Mouse (Mus musculus) heart, embryonic 13.5 days (tissue): ENCODE results near the gene Sypl2. TPM values are rescaled to one million over a fixed set of nuclear protein-coding genes. Genes with fewer than 3 reads are reported as not detected.
A peak's percentile ranks its signal among the peaks of the same experiment; 100 is the strongest.

Experiments used
- ATAC-seq: fragments of 200-750 bp; cut with Nextera tagmentation; 2 replicates; pipeline ENCODE4 v1.8.0; 2017; ENCODE audit warnings: moderate TSS enrichment; ENCODE audit not compliant: insufficient number of reproducible peaks, low FRiP score, low TSS enrichment; ENCODE audit errors: extremely low read depth
- H3K27ac ChIP-seq: fragments of 300-500 bp; sonication (generic); replicated peaks from 2 replicates; pipeline ENCODE4 v1.5.1; 2015; ENCODE audit warnings: moderate library complexity, mild to moderate bottlenecking, inconsistent platforms
- H3K27me3 ChIP-seq: fragments of 300-500 bp; sonication (generic); replicated peaks from 2 replicates; pipeline ENCODE4 v1.6.1; 2015; ENCODE audit warnings: mild to moderate bottlenecking, inconsistent platforms
- H3K36me3 ChIP-seq: fragments of 300-500 bp; sonication (generic); 2 replicates; pipeline ENCODE4 v1.6.1; 2015; ENCODE audit warnings: mild to moderate bottlenecking, inconsistent platforms
- H3K4me1 ChIP-seq: fragments of 300-500 bp; sonication (generic); 2 replicates; pipeline ENCODE4 v1.6.1; 2015; ENCODE audit warnings: inconsistent platforms
- H3K4me2 ChIP-seq: fragments of 300-500 bp; sonication (generic); 2 replicates; pipeline ENCODE4 v1.6.1; 2015; ENCODE audit warnings: inconsistent platforms, mild to moderate bottlenecking, moderate library complexity
- H3K4me3 ChIP-seq: fragments of 300-500 bp; sonication (generic); 2 replicates; pipeline ENCODE4 v1.5.1; 2015; ENCODE audit warnings: moderate library complexity, mild to moderate bottlenecking, inconsistent platforms
- H3K9ac ChIP-seq: fragments of 300-500 bp; sonication (generic); 2 replicates; pipeline ENCODE4 v1.6.1; 2015; ENCODE audit warnings: inconsistent platforms, mild to moderate bottlenecking, moderate library complexity
- H3K9me3 ChIP-seq: fragments of 300-500 bp; sonication (generic); 2 replicates; pipeline ENCODE4 v1.6.1; 2016; ENCODE audit warnings: inconsistent platforms
- WGBS: fragments of 180-500 bp; shearing (Covaris S2); methylation state at CpG from one replicate; pipeline ENCODE4 v1.1.7; 2015; ENCODE audit warnings: mixed read lengths; 5-methylcytosine and 5-hydroxymethylcytosine counted together
- polyA plus RNA-seq: library from polyadenylated mRNA; unstranded; fragments of >200 nt; fragmentation: Nextera tagmentation; extraction: Ambion mirVana; gene quantifications from 2 replicates; pipeline ENCODE4 v1.2.1, GENCODE M21; 2015

Sypl2 gene
- polyA plus RNA-seq, 1 experiment from 2014 or later = 2.4 TPM

- H3K4me2 ChIP-seq = peak overlapping the region; percentile 86
- ATAC-seq = no peak
- peaks cover 18% of the 10 kb centered on the region for H3K4me1 ChIP-seq
- 3% methylated on average over 55 of the region's 67 CpGs for WGBS
- H3K36me3 ChIP-seq = no peaks in the 10 kb centered on the region
- peak overlapping the region; percentile 57 for H3K4me3 ChIP-seq
- H3K9ac ChIP-seq = peak overlapping the region; percentile 80
- no peaks in the 10 kb centered on the region for H3K9me3 ChIP-seq
- H3K27ac ChIP-seq = 0 out of 2 replicates have a peak overlapping the region, but pooled peaks have one; percentile 2
- peaks cover 93% of the 10 kb centered on the region for H3K27me3 ChIP-seq
These were observed 514 bp downstream of the Sypl2 start for GRCm38 (mm10) chr3:108225711-108226557.

GRCm38 (mm10) chr3:108220661-108221060, 5.8 kb downstream of the Sypl2 start:
- peaks cover 92% of the 10 kb centered on the region for H3K27me3 ChIP-seq
- no peak overlapping the region for H3K9ac ChIP-seq
- 61% methylated on average over 3 of the region's 3 CpGs for WGBS
- no peak overlapping the region for H3K4me2 ChIP-seq
- ATAC-seq = no peak
- no peak overlapping the region for H3K27ac ChIP-seq
- H3K36me3 ChIP-seq = no peaks in the 10 kb centered on the region
- H3K9me3 ChIP-seq = no peaks in the 10 kb centered on the region
- no peak overlapping the region for H3K4me3 ChIP-seq
- peaks cover 1% of the 10 kb centered on the region; the same call in 1 of the 2 replicates for H3K4me1 ChIP-seq

- no peak overlapping the region for H3K9ac ChIP-seq
- H3K36me3 ChIP-seq = no peaks in the 10 kb centered on the region
- no peak overlapping the region for H3K4me3 ChIP-seq
- ATAC-seq = no peak
- H3K27ac ChIP-seq = no peak overlapping the region
- no peaks in the 10 kb centered on the region for H3K9me3 ChIP-seq
- peaks cover 62% of the 10 kb centered on the region for H3K27me3 ChIP-seq
- 5% methylated on average over 5 of the region's 5 CpGs for WGBS
- no peak overlapping the region for H3K4me2 ChIP-seq
- peaks cover 7% of the 10 kb centered on the region for H3K4me1 ChIP-seq
These were observed 11.7 kb downstream of the Sypl2 start for GRCm38 (mm10) chr3:108214734-108215133.

GRCm38 (mm10) chr3:108212406-108212805, 14.0 kb downstream of the Sypl2 start:
- peaks cover 9% of the 10 kb centered on the region for H3K36me3 ChIP-seq
- H3K9me3 ChIP-seq = no peaks in the 10 kb centered on the region
- H3K4me2 ChIP-seq = no peak overlapping the region
- no peak overlapping the region for H3K4me3 ChIP-seq
- H3K4me1 ChIP-seq = peaks cover 26% of the 10 kb centered on the region
- peaks cover 41% of the 10 kb centered on the region for H3K27me3 ChIP-seq
- H3K27ac ChIP-seq = no peak overlapping the region
- WGBS = 79% methylated on average over 8 of the region's 8 CpGs
- no peak for ATAC-seq
- no peak overlapping the region for H3K9ac ChIP-seq

- H3K9me3 ChIP-seq = no peaks in the 10 kb centered on the region
- peaks cover 30% of the 10 kb centered on the region for H3K4me1 ChIP-seq
- H3K9ac ChIP-seq = no peak overlapping the region
- peaks cover 15% of the 10 kb centered on the region for H3K36me3 ChIP-seq
- H3K4me3 ChIP-seq = no peak overlapping the region
- H3K4me2 ChIP-seq = no peak overlapping the region
- ATAC-seq = no peak
- H3K27me3 ChIP-seq = peaks cover 35% of the 10 kb centered on the region
- no peak overlapping the region for H3K27ac ChIP-seq
- 81% methylated on average over 6 of the region's 6 CpGs for WGBS
These were observed 14.6 kb downstream of the Sypl2 start for GRCm38 (mm10) chr3:108211845-108212244.

- H3K27me3 ChIP-seq = peaks cover 24% of the 10 kb centered on the region
- 0% methylated on average over 14 of the region's 14 CpGs for WGBS
- peak; percentile 40; the same call in 1 of the 2 replicates for ATAC-seq
- peak within 1 kb of the TSS; percentile 74 for H3K4me3 ChIP-seq
- H3K4me2 ChIP-seq = peak within 1 kb of the TSS; percentile 90
- H3K9ac ChIP-seq = peak within 1 kb of the TSS; percentile 89
- H3K4me1 ChIP-seq = peaks cover 30% of the 10 kb centered on the region
- H3K9me3 ChIP-seq = no peaks in the 10 kb centered on the region
- peaks cover 26% of the 10 kb centered on the region for H3K36me3 ChIP-seq
- H3K27ac ChIP-seq = peak within 1 kb of the TSS; percentile 91
These were observed 15.7 kb downstream of the Sypl2 start, which contains the start of gene Atxn7l2 for GRCm38 (mm10) chr3:108210771-108211139. Gene Atxn7l2 (minus strand): TSS chr3:108210934.

GRCm38 (mm10) chr3:108209946-108210770, 16.3 kb downstream of the Sypl2 start:
- Histone ChIP-seq H3K36me3 (peaks cover 32% of the 10 kb centered on the region), H3K4me1 (peaks cover 30% of the 10 kb centered on the region), H3K9ac (peak overlapping the region; percentile 89), H3K27ac (peak overlapping the region; percentile 91), H3K9me3 (no peaks in the 10 kb centered on the region), H3K4me2 (peak overlapping the region; percentile 90), H3K27me3 (peaks cover 22% of the 10 kb centered on the region), H3K4me3 (peak overlapping the region; percentile 74)
- under 1% methylated on average over 71 of the region's 72 CpGs for WGBS
- ATAC-seq = peak; percentile 95

- Histone ChIP-seq H3K9me3 (no peaks in the 10 kb centered on the region), H3K27ac (peak overlapping the region; percentile 91; the same call in 1 of the 2 replicates), H3K36me3 (peaks cover 38% of the 10 kb centered on the region), H3K9ac (peak overlapping the region; percentile 89), H3K4me3 (peak overlapping the region; percentile 74), H3K27me3 (peaks cover 22% of the 10 kb centered on the region), H3K4me2 (peak overlapping the region; percentile 90), H3K4me1 (peaks cover 30% of the 10 kb centered on the region)
- WGBS = 12% methylated on average over 8 of the region's 8 CpGs
- no peak for ATAC-seq
These were observed 16.9 kb downstream of the Sypl2 start for GRCm38 (mm10) chr3:108209536-108209935.

GRCm38 (mm10) chr3:108209001-108209400, 17.4 kb downstream of the Sypl2 start:
- peak overlapping the region; percentile 74 for H3K4me3 ChIP-seq
- peaks cover 17% of the 10 kb centered on the region for H3K27me3 ChIP-seq
- H3K36me3 ChIP-seq = peaks cover 42% of the 10 kb centered on the region
- WGBS = 70% methylated on average over 3 of the region's 3 CpGs
- H3K4me1 ChIP-seq = peaks cover 30% of the 10 kb centered on the region
- ATAC-seq = no peak
- H3K4me2 ChIP-seq = peak overlapping the region; percentile 90
- no peaks in the 10 kb centered on the region for H3K9me3 ChIP-seq
- peak overlapping the region; percentile 89 for H3K9ac ChIP-seq
- no peak overlapping the region for H3K27ac ChIP-seq

- H3K4me3 ChIP-seq = no peak overlapping the region
- H3K4me1 ChIP-seq = peaks cover 31% of the 10 kb centered on the region
- H3K4me2 ChIP-seq = no peak overlapping the region
- 85% methylated on average over 15 of the region's 15 CpGs for WGBS
- peaks cover 62% of the 10 kb centered on the region for H3K36me3 ChIP-seq
- H3K9ac ChIP-seq = no peak overlapping the region
- H3K9me3 ChIP-seq = no peaks in the 10 kb centered on the region
- ATAC-seq = no peak
- H3K27ac ChIP-seq = no peak overlapping the region
- 0 out of 2 replicates have a peak, but pooled peaks cover 4% of the 10 kb centered on the region for H3K27me3 ChIP-seq
These were observed 19.6 kb downstream of the Sypl2 start for GRCm38 (mm10) chr3:108206731-108207375.

- Histone ChIP-seq H3K27ac (no peak overlapping the region), H3K4me2 (no peak overlapping the region), H3K4me1 (peaks cover 34% of the 10 kb centered on the region), H3K9me3 (no peaks in the 10 kb centered on the region), H3K36me3 (peaks cover 65% of the 10 kb centered on the region), H3K27me3 (no peaks in the 10 kb centered on the region), H3K4me3 (no peak overlapping the region), H3K9ac (no peak overlapping the region)
- ATAC-seq = no peak
- WGBS = 80% methylated on average over 8 of the region's 8 CpGs
These were observed 20.8 kb downstream of the Sypl2 start for GRCm38 (mm10) chr3:108205601-108206000.
